Mouse (Mus musculus): ENCODE measurements around the gene Syn3. TPM values are rescaled to one million over a fixed set of nuclear protein-coding genes. Genes with fewer than 3 reads are reported as not detected.

Syn3 gene
- polyA plus RNA-seq, 1 experiment from 2014 or later = 4.0 TPM

- H3K4me3 ChIP-seq (ENCODE audit: low read depth, low read length) = no peak overlapping the region
- H3K4me2 ChIP-seq (ENCODE audit: low read depth, severe bottlenecking) = no peak overlapping the region
- no peaks in the 10 kb centered on the region for H3K9me3 ChIP-seq (ENCODE audit: control insufficient read depth, low read length)
- 84% methylated on average over 2 of the region's 2 CpGs for WGBS
- no peak overlapping the region for H3K27ac ChIP-seq (replicated peaks; ENCODE audit: low read depth, low read length)
- no peaks in the 10 kb centered on the region for H3K27me3 ChIP-seq (ENCODE audit: control insufficient read depth, insufficient read depth, low read length)
- no peak overlapping the region for H3K9ac ChIP-seq (ENCODE audit: low read length)
- H3K36me3 ChIP-seq (ENCODE audit: control insufficient read depth, insufficient read depth, low read length) = no peaks in the 10 kb centered on the region
- DNase-seq (ENCODE audit: low spot score) (no peak), ATAC-seq (ENCODE audit: insufficient number of reproducible peaks, low FRiP score, low TSS enrichment, low read depth) (no peak)
- no peaks in the 10 kb centered on the region for H3K4me1 ChIP-seq (ENCODE audit: control insufficient read depth, insufficient read depth, low read length)
Measured at GRCm38 (mm10) chr10:86216836-86217235, 281.9 kb downstream of the Syn3 start.

- H3K9ac ChIP-seq (ENCODE audit: low read length) = no peak overlapping the region
- no peak for DNase-seq (ENCODE audit: low spot score)
- H3K27ac ChIP-seq (replicated peaks; ENCODE audit: low read depth, low read length) = no peak overlapping the region
- H3K27me3 ChIP-seq (ENCODE audit: control insufficient read depth, insufficient read depth, low read length) = no peaks in the 10 kb centered on the region
- 66% methylated on average over 4 of the region's 4 CpGs for WGBS
- ATAC-seq (ENCODE audit: insufficient number of reproducible peaks, low FRiP score, low TSS enrichment, low read depth) = no peak
- H3K4me1 ChIP-seq (ENCODE audit: control insufficient read depth, insufficient read depth, low read length) = no peaks in the 10 kb centered on the region
- no peak overlapping the region for H3K4me2 ChIP-seq (ENCODE audit: low read depth, severe bottlenecking)
- H3K36me3 ChIP-seq (ENCODE audit: control insufficient read depth, insufficient read depth, low read length) = no peaks in the 10 kb centered on the region
- no peak overlapping the region for H3K4me3 ChIP-seq (ENCODE audit: low read depth, low read length)
- H3K9me3 ChIP-seq (ENCODE audit: control insufficient read depth, low read length) = no peaks in the 10 kb centered on the region
Measured at GRCm38 (mm10) chr10:86212062-86212461, 286.6 kb downstream of the Syn3 start.

GRCm38 (mm10) chr10:86203915-86204314 is 294.8 kb downstream of the Syn3 start:
- H3K4me1 ChIP-seq (ENCODE audit: control insufficient read depth, insufficient read depth, low read length) = no peaks in the 10 kb centered on the region
- H3K36me3 ChIP-seq (ENCODE audit: control insufficient read depth, insufficient read depth, low read length) = no peaks in the 10 kb centered on the region
- H3K27ac ChIP-seq (replicated peaks; ENCODE audit: low read depth, low read length) = no peak overlapping the region
- H3K4me2 ChIP-seq (ENCODE audit: low read depth, severe bottlenecking) = no peak overlapping the region
- no peak for ATAC-seq (ENCODE audit: insufficient number of reproducible peaks, low FRiP score, low TSS enrichment, low read depth)
- no peaks in the 10 kb centered on the region for H3K27me3 ChIP-seq (ENCODE audit: control insufficient read depth, insufficient read depth, low read length)
- H3K4me3 ChIP-seq (ENCODE audit: low read depth, low read length) = no peak overlapping the region
- no peaks in the 10 kb centered on the region for H3K9me3 ChIP-seq (ENCODE audit: control insufficient read depth, low read length)
- H3K9ac ChIP-seq (ENCODE audit: low read length) = no peak overlapping the region
- no peak for DNase-seq (ENCODE audit: low spot score)

GRCm38 (mm10) chr10:86203175-86203574 is 295.5 kb downstream of the Syn3 start:
- 89% methylated on average over 6 of the region's 6 CpGs for WGBS
- no peak for ATAC-seq (ENCODE audit: insufficient number of reproducible peaks, low FRiP score, low TSS enrichment, low read depth)
- H3K9me3 ChIP-seq (ENCODE audit: control insufficient read depth, low read length) = no peaks in the 10 kb centered on the region

GRCm38 (mm10) chr10:86201826-86202225 is 296.9 kb downstream of the Syn3 start:
- Histone ChIP-seq H3K4me1 (ENCODE audit: control insufficient read depth, insufficient read depth, low read length) (no peaks in the 10 kb centered on the region), H3K36me3 (ENCODE audit: control insufficient read depth, insufficient read depth, low read length) (no peaks in the 10 kb centered on the region), H3K27me3 (ENCODE audit: control insufficient read depth, insufficient read depth, low read length) (no peaks in the 10 kb centered on the region), H3K27ac (replicated peaks; ENCODE audit: low read depth, low read length) (no peak overlapping the region), H3K4me2 (ENCODE audit: low read depth, severe bottlenecking) (no peak overlapping the region), H3K4me3 (ENCODE audit: low read depth, low read length) (no peak overlapping the region), H3K9ac (ENCODE audit: low read length) (no peak overlapping the region), H3K9me3 (ENCODE audit: control insufficient read depth, low read length) (no peaks in the 10 kb centered on the region)
- WGBS = 79% methylated on average over 7 of the region's 7 CpGs
- no peak for ATAC-seq (ENCODE audit: insufficient number of reproducible peaks, low FRiP score, low TSS enrichment, low read depth)
- no peak for DNase-seq (ENCODE audit: low spot score)

More at GRCm38 (mm10) chr10:86203175-86203574, 295.5 kb downstream of the Syn3 start:
- no peak for DNase-seq (ENCODE audit: low spot score)
- no peaks in the 10 kb centered on the region for H3K36me3 ChIP-seq (ENCODE audit: control insufficient read depth, insufficient read depth, low read length)
- H3K27ac ChIP-seq (replicated peaks; ENCODE audit: low read depth, low read length) = no peak overlapping the region
- H3K9ac ChIP-seq (ENCODE audit: low read length) = no peak overlapping the region
- no peak overlapping the region for H3K4me3 ChIP-seq (ENCODE audit: low read depth, low read length)
- no peaks in the 10 kb centered on the region for H3K4me1 ChIP-seq (ENCODE audit: control insufficient read depth, insufficient read depth, low read length)
- H3K4me2 ChIP-seq (ENCODE audit: low read depth, severe bottlenecking) = no peak overlapping the region
- no peaks in the 10 kb centered on the region for H3K27me3 ChIP-seq (ENCODE audit: control insufficient read depth, insufficient read depth, low read length)

- Histone ChIP-seq H3K27ac (replicated peaks; ENCODE audit: low read depth, low read length) (no peak overlapping the region), H3K4me1 (ENCODE audit: control insufficient read depth, insufficient read depth, low read length) (no peaks in the 10 kb centered on the region), H3K27me3 (ENCODE audit: control insufficient read depth, insufficient read depth, low read length) (no peaks in the 10 kb centered on the region), H3K36me3 (ENCODE audit: control insufficient read depth, insufficient read depth, low read length) (no peaks in the 10 kb centered on the region), H3K9ac (ENCODE audit: low read length) (no peak overlapping the region), H3K9me3 (ENCODE audit: control insufficient read depth, low read length) (no peaks in the 10 kb centered on the region), H3K4me3 (ENCODE audit: low read depth, low read length) (no peak overlapping the region), H3K4me2 (ENCODE audit: low read depth, severe bottlenecking) (no peak overlapping the region)
- ATAC-seq (ENCODE audit: insufficient number of reproducible peaks, low FRiP score, low TSS enrichment, low read depth) = no peak
- DNase-seq (ENCODE audit: low spot score) = no peak
- 79% methylated on average over 3 of the region's 3 CpGs for WGBS
Measured at GRCm38 (mm10) chr10:86201006-86201405, 297.7 kb downstream of the Syn3 start.

GRCm38 (mm10) chr10:86196414-86197025 is 302.2 kb downstream of the Syn3 start:
- Histone ChIP-seq H3K9me3 (ENCODE audit: control insufficient read depth, low read length) (no peaks in the 10 kb centered on the region), H3K27me3 (ENCODE audit: control insufficient read depth, insufficient read depth, low read length) (no peaks in the 10 kb centered on the region), H3K4me3 (ENCODE audit: low read depth, low read length) (no peak overlapping the region), H3K36me3 (ENCODE audit: control insufficient read depth, insufficient read depth, low read length) (no peaks in the 10 kb centered on the region), H3K4me1 (ENCODE audit: control insufficient read depth, insufficient read depth, low read length) (no peaks in the 10 kb centered on the region), H3K4me2 (ENCODE audit: low read depth, severe bottlenecking) (no peak overlapping the region), H3K9ac (ENCODE audit: low read length) (no peak overlapping the region), H3K27ac (replicated peaks; ENCODE audit: low read depth, low read length) (no peak overlapping the region)
- 90% methylated on average over 3 of the region's 3 CpGs for WGBS
- ATAC-seq (ENCODE audit: insufficient number of reproducible peaks, low FRiP score, low TSS enrichment, low read depth) = no peak
- no peak for DNase-seq (ENCODE audit: low spot score)

- Histone ChIP-seq H3K27me3 (ENCODE audit: control insufficient read depth, insufficient read depth, low read length) (no peaks in the 10 kb centered on the region), H3K4me2 (ENCODE audit: low read depth, severe bottlenecking) (no peak overlapping the region), H3K4me1 (ENCODE audit: control insufficient read depth, insufficient read depth, low read length) (no peaks in the 10 kb centered on the region), H3K36me3 (ENCODE audit: control insufficient read depth, insufficient read depth, low read length) (no peaks in the 10 kb centered on the region), H3K27ac (replicated peaks; ENCODE audit: low read depth, low read length) (no peak overlapping the region), H3K4me3 (ENCODE audit: low read depth, low read length) (no peak overlapping the region), H3K9ac (ENCODE audit: low read length) (no peak overlapping the region), H3K9me3 (ENCODE audit: control insufficient read depth, low read length) (no peaks in the 10 kb centered on the region)
- no peak for DNase-seq (ENCODE audit: low spot score)
- ATAC-seq (ENCODE audit: insufficient number of reproducible peaks, low FRiP score, low TSS enrichment, low read depth) = no peak
- WGBS = 67% methylated on average over 4 of the region's 4 CpGs
Measured at GRCm38 (mm10) chr10:86194722-86195121, 304.0 kb downstream of the Syn3 start.

- Histone ChIP-seq H3K27ac (replicated peaks; ENCODE audit: low read depth, low read length) (no peak overlapping the region), H3K4me3 (ENCODE audit: low read depth, low read length) (no peak overlapping the region), H3K9me3 (ENCODE audit: control insufficient read depth, low read length) (no peaks in the 10 kb centered on the region), H3K27me3 (ENCODE audit: control insufficient read depth, insufficient read depth, low read length) (no peaks in the 10 kb centered on the region), H3K9ac (ENCODE audit: low read length) (no peak overlapping the region), H3K36me3 (ENCODE audit: control insufficient read depth, insufficient read depth, low read length) (no peaks in the 10 kb centered on the region), H3K4me1 (ENCODE audit: control insufficient read depth, insufficient read depth, low read length) (no peaks in the 10 kb centered on the region), H3K4me2 (ENCODE audit: low read depth, severe bottlenecking) (no peak overlapping the region)
- ATAC-seq (ENCODE audit: insufficient number of reproducible peaks, low FRiP score, low TSS enrichment, low read depth) (no peak), DNase-seq (ENCODE audit: low spot score) (no peak)
- WGBS = 68% methylated on average over 4 of the region's 4 CpGs
Measured at GRCm38 (mm10) chr10:86193863-86194434, 304.7 kb downstream of the Syn3 start.
